Mouse (Mus musculus) v-Abl transformed pro-B cells (cell line): ENCODE results near the gene Luc7l3.

ENCODE experiments used
- in situ Hi-C, 2 experiments: fragments of 400-800 bp; cut with MboI; formaldehyde crosslinking; loops; one replicate each; pipeline ENCODE4 v1.15.1; 2025; ENCODE audit not compliant: unreplicated experiment in 2 of 2

The Luc7l3 gene

DNA sequence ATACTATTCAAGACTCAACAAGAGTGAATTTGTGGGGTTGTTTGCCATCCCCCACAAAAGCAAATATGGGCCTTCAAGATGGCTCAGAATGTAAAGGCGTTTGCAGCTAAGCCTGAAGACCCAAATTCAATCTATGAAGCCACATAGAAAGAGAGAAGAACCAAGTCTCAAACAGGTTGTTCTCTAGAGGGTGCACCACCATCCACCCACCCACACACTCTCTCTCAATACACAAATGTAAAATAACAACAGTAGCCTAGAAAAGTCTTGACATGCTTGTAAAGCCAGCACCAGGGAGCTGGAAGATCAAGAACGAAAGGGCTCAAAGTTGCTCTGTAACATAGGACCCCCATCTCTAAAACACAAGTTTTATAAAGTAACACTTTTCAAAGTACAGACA, 5.3 kb downstream of the Luc7l3 start:
- in situ Hi-C loops = loop anchor here in 1 of 2 experiments (25.0 kb wide), 1 partner anchor 354 kb away; the partner anchor contains the start of genes Gm20390, Nme1 and Nme2

DNA sequence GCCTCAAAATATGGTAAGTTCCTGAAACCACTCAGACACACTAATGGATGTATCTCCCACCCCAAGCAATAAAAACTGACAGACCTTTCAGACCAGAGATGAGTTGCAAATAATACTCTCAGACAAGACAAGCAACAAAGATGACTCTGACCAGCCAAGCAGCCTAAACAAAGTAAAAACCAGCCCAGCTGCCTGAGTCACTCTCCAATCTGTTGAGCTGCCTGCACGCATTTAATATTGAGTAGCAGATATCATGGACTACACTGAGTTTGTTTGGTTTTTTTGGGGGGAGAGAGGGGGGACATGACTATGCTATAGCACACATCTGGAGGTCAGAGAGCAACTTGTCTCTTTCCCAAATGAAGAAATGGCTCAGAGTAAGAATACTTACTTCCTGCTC, 6.5 kb downstream of the Luc7l3 start:
- in situ Hi-C loops = loop anchor here in 1 of 2 experiments (25.0 kb wide), 1 partner anchor 353 kb away; the partner anchor contains the start of genes Gm20390, Nme1 and Nme2

GRCm38 (mm10) chr11:94314098-94314652, 7.6 kb downstream of the Luc7l3 start:
- in situ Hi-C loops = loop anchor here in 1 of 2 experiments (25.0 kb wide), 1 partner anchor 352 kb away; the partner anchor contains the start of genes Gm20390, Nme1 and Nme2

DNA sequence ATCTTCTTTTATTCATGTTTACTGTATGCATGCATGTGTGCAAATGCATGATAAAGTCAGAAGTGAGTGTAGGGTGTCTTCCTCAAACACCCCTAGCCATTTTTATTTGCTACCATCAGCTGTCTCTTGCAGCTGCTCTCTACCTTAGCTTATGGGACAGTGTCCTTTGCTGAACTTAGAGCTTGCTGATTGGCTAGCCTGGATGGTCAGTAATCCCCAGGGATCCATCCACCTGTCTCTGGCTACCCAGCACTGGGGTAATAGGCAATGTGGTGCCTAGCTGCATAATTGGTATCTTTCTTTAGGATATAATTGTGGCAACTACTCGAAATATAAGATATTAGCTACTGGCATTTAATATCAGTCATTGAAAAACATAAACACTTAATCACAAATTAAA, 9.1 kb downstream of the Luc7l3 start:
- in situ Hi-C loops = loop anchor here in 1 of 2 experiments (25.0 kb wide), 1 partner anchor 350 kb away; the partner anchor contains the start of genes Gm20390, Nme1 and Nme2

DNA sequence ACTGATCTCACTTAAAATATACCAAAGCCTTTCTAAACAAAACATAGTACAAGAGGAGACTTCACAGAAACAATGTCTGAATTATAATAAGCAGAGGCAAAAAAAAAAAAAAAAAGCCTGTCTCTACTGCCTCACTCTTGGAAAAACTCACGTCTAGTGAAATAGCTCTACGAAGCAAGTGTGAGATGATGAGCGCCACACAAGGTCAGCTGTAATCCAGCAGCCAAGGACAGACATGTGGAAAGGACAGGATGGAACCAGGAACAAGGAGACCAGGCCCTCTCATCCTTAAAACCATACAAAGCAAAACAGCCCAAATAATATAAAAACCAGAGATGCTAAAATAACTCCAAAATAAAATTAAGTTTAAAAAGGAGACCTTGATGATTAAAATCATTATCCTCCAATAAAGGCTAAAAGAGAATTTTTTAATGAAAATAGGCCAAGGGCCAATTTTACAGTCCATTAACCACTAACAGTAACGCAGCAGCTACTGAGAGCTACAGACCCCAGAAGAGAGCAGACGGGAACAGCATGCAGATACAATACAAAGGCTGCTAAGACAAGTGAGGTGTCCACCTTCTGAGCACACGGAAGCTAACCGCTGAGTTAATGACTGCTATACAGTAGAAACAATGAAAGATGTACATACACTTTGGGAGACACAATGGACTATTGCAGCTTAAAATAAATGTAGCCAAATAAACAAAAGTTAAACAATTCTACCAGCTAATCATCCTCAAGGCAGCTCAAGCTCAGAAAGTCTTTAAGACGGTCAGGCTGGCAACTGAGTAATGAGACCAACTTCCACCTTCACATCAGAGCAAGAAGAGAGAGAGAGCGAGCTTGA, 26.6 kb downstream of the Luc7l3 start:
- in situ Hi-C loops = loop anchor here in 1 of 2 experiments (5.0 kb wide), 1 partner anchor 373 kb away; no protein-coding TSS in a partner anchor

- in situ Hi-C loops = no loop called here
Observed at GRCm38 (mm10) chr11:94290062-94290740, 31.6 kb downstream of the Luc7l3 start.

GRCm38 (mm10) chr11:94287105-94287504, 34.7 kb downstream of the Luc7l3 start:
- in situ Hi-C loops = no loop called here

DNA sequence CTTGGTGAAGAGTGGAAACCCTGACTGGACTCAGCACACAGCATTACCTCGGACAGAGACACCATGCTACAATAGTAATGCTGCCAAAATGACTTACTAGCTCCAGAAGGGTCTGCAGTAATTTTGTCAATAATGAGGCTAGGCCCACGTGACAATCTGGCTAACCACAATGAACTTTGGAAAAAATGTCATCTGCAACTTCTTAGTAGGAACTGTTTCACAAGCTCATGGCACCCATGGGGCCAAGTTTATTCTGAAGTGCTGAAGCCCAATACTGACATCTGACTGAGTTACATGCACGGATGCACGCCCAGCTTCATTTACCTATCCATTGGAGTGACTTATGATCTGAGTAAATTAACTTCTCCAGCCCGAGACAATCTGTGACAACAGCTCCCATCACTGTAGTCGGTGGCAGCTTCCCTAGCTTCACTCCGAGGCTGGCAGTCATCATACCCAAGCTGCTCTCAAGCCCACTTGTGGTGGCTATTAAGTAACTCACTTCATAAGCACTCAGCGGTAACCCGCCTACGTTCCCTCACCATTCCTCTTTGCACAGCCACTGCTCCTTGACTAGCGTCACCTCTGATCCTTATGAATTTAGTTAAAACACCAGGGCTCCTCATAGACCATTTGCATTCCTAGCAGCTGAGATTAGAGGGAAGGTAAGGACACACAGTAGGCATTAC, 35.8 kb downstream of the Luc7l3 start:
- in situ Hi-C loops = no loop called here

DNA sequence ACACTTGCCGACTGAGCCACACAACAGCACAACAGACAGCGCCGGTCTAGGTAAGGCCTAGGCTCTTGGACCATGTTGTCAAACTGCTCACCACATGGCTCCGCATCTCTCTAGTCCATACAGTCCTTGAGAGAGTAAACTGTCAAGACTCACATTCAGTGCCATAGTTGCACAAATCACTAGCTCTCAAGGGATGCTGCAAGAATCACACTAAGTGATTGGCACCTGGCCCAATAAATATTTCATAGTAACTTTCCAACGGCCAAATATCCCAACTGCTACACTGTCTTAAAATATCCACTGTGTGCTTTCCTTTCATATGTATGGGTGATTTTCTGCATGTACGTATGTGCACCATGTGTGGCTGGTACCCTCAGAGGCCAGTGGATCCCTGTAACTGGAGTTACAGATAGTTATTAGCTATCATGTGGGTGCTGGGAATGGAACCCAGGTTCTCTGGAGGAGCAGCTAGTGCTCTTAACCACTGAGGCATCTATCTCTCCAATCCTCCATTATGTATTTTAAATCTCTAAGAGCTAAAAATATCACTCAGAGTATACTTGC, 38.2 kb downstream of the Luc7l3 start:
- in situ Hi-C loops = no loop called here

- in situ Hi-C loops = no loop called here
Observed at GRCm38 (mm10) chr11:94282291-94282690, 39.5 kb downstream of the Luc7l3 start.

DNA sequence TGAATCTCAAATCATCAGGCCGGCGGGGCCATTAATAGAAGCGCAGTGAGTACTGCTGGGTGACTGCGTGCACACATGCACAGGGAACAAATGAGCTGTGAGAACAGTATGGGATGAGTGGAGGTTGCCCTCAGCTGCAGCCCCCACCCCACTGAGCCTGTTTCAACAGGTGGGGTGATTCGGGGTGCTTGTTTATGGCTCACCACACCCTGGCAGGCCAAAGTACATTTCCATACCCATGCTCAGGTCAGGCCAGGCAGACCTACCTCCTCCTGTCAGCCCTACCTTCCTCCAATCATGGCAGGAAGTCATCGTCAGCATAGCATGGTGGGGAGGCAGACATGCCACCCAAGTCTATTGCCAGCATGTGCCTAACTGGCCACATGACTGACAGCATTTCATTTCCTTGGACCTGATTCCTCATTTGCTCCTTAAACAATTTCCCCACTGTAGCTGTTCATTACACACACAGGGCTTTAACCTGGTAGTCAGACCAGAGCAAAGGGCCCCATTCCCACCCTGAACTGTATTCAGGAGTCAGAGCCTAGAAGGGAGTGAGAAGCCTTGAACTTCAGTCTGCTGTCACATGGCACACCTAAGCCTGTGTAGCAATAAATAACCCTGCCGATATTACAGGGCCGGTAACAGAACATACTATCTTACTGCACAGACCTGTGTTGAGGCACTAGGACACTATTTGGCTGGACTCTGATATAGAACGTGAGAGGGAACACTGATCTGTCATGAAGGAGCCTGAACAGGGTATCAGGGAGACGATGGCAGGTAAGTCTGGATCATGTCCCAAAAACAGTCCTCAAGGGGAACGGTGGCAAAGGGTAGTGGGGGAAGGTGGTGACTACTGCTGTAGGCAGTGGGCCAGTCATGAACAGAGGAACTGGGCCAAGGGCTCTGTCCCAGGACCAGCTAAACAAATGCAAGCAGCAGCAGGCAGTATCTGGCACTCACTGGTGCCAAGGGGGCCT, 40.3 kb downstream of the Luc7l3 start, which contains the start of gene Gm21885:
Gene Gm21885 (plus strand): TSS at position 675 of the 983 bp plus-strand sequence.
- in situ Hi-C loops = no loop called here

GRCm38 (mm10) chr11:94276869-94277337, 44.9 kb downstream of the Luc7l3 start:
- in situ Hi-C loops = no loop called here

GRCm38 (mm10) chr11:94275686-94276085, 46.1 kb downstream of the Luc7l3 start:
- in situ Hi-C loops = no loop called here

GRCm38 (mm10) chr11:94275226-94275625, 46.6 kb downstream of the Luc7l3 start:
- in situ Hi-C loops = no loop called here

DNA sequence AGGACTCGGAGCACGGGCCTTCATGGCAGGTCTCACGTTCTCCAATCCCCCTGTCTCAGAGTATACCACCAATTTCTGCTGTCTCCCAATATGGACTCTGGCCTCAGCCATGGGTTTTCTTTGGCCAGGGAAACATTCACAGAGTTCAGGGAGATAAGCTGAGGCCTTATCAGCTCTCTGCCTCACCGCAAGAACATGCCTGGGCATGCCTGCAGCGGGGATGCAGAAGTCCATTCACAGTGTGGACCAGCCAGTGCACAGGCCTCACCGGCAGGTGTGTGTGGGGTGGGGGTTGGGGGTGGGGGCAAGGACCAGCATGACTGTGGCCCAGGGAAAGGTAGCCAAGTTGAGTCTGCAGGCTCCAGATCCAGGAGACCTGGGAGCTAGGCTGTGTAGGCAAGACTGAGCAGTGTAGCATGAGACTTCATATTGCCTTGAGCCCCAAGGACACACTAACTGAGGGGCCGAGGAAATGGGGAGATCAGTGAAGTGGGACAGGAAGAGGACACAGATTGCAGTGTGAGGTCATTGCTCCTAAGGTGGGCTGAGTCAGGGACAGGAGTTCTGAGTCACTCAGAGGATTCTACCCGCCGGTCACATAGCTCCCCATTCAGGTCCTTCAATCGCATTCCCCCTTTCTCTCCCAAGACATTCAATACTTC, 47.5 kb downstream of the Luc7l3 start:
- in situ Hi-C loops = loop anchor here (5.0 kb wide), 3 partner anchors 37 to 147 kb away; no protein-coding TSS in a partner anchor

- in situ Hi-C loops = loop anchor here (5.0 kb wide), 3 partner anchors 36 to 146 kb away; no protein-coding TSS in a partner anchor
Observed at GRCm38 (mm10) chr11:94272960-94273927, 48.5 kb downstream of the Luc7l3 start.

- in situ Hi-C loops = loop anchor here (5.0 kb wide), 3 partner anchors 34 to 144 kb away; no protein-coding TSS in a partner anchor
Observed at GRCm38 (mm10) chr11:94271015-94271414, 50.8 kb downstream of the Luc7l3 start.
